Mouse (Mus musculus): Measurements from ENCODE around the gene Ankrd33b.

DNA sequence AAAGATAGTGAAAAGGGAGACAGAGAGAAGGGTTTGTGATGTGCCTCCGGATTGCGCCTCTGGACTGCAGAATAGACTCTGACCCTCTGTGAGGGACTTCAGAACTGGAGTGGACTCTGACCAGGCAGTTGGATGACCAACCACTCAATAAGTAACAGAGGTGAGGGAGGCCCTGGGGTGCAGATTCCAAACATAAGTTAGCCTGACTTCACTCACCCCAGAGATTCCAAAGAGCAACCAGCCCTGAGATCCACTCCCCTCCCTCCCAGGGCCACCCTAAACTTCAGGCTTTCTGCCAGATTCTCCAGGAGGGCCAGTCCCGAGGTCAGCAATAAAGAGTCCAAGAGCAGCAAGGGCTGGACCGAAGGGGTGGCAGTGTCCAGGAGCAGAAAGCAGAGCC, 40.0 kb upstream of the Ankrd33b start:
- TF ChIP-seq POLR2A (IDR thresholded peaks at IDR 0.05; ENCODE audit: extremely low read depth, insufficient read depth, low read length), result no peak
- no peak for TF ChIP-seq CTCF (IDR thresholded peaks at IDR 0.05; ENCODE audit: low read depth, low read length)
